In genomic region chr5:66861232-66862035, GRCm38 (mm10) we compare ENCODE assay signal across 8 mouse cellular contexts.
DNase-seq lines count a peak whose midpoint lies in the region.

No protein-coding gene starts in this region.

- intact Hi-C loops in heart, postnatal 14 days (cut with DNase I), result no loop called here

- DNase-seq in adrenal gland, adult (ENCODE audit: inconsistent age in 2 of 2, low spot score in 1 of 2), result peak; percentile 50 to 82
- DNase-seq in adrenal gland, postnatal 25 days, result no peak
- DNase-seq in adrenal gland, postnatal 36 days, result peak; percentile 49 to 59
- peak; percentile 41 to 57 for DNase-seq in heart, postnatal 14 days
- DNase-seq in lung, postnatal 25 days (ENCODE audit: low spot score), result peak; percentile 54
- DNase-seq in urinary bladder, postnatal 14 days (ENCODE audit: low spot score), result no peak
- no peak for DNase-seq in spleen, adult 18-20 months
- no peak for DNase-seq in frontal cortex, adult 2 months (ENCODE audit: extremely low spot score in 1 of 2, low spot score in 1 of 2)

Comparison
In these comparisons a context has a peak if more than half of its experiments do, and no peak if none do; other contexts are left out.
1. DNase-seq: peak in adrenal gland, adult (2 of 2), adrenal gland, postnatal 36 days (2 of 2), heart, postnatal 14 days (2 of 2) and lung, postnatal 25 days (single experiment); none in adrenal gland, postnatal 25 days (single experiment), urinary bladder, postnatal 14 days (single experiment), spleen, adult 18-20 months (0 of 2) and frontal cortex, adult 2 months (0 of 2).